Mouse (Mus musculus) E14TG2a.4 (cell line): Measurements from ENCODE around the gene Myo18a.

Experiments used
- H3K27me3 ChIP-seq: 2 replicates; pipeline ENCODE4 v1.6.1; 2014; ENCODE audit warnings: low read length, control low read depth; ENCODE audit not compliant: insufficient read depth
- H3K36me3 ChIP-seq: 2 replicates; pipeline ENCODE4 v1.6.1; 2014; ENCODE audit warnings: low read length, control low read depth; ENCODE audit not compliant: insufficient read depth
- H3K4me1 ChIP-seq: replicated peaks from 2 replicates; pipeline ENCODE4 v1.6.1; 2014; ENCODE audit warnings: low read depth, low read length, control low read depth
- H3K4me3 ChIP-seq: replicated peaks from 2 replicates; pipeline ENCODE4 v1.5.1; 2014; ENCODE audit warnings: mild to moderate bottlenecking, low read length
- H3K9me3 ChIP-seq: 2 replicates; pipeline ENCODE4 v1.6.1; 2014; ENCODE audit warnings: low read length, control low read depth
- CTCF ChIP-seq: conservative IDR thresholded peaks from 2 replicates; pipeline ENCODE4 v1.5.1; 2014; ENCODE audit warnings: low read length
- NANOG ChIP-seq: IDR thresholded peaks from 2 replicates; pipeline ENCODE4 v1.6.1; 2014; ENCODE audit warnings: borderline replicate concordance, low read length, mixed read lengths
- POU5F1 ChIP-seq: IDR thresholded peaks from 2 replicates; pipeline ENCODE4 v1.6.1; 2014; ENCODE audit warnings: low read length, borderline replicate concordance

The Myo18a gene

DNA sequence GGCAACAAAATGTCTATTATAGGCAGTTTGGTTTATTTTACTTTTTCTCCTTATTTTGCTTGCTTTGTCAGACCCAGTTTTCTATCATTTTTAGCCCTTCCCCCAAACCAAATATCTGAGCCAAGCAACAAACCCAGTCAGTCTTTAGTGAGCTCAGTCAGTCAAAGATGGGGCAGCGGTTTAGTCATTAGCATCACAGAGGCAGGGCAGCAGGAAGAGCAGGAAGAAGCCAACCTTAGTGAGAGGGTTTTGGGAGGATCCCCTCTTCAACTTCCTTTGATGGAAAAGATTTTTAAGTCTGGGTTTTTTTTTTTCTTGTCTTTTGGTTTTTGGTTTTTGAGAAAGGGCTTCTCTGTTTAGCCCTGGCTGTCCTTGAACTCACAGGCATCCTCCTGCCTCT, 141.7 kb downstream of the Myo18a start:
- H3K4me1 ChIP-seq, result peaks cover 78% of the 10 kb centered on the region
- no peaks in the 10 kb centered on the region for H3K27me3 ChIP-seq
- TF ChIP-seq CTCF (no peak), POU5F1 (peak; percentile 64; the same call in 1 of the 2 replicates)
- H3K9me3 ChIP-seq, result no peaks in the 10 kb centered on the region
- H3K4me3 ChIP-seq, result peak overlapping the region; percentile 79
- H3K36me3 ChIP-seq, result no peaks in the 10 kb centered on the region

DNA sequence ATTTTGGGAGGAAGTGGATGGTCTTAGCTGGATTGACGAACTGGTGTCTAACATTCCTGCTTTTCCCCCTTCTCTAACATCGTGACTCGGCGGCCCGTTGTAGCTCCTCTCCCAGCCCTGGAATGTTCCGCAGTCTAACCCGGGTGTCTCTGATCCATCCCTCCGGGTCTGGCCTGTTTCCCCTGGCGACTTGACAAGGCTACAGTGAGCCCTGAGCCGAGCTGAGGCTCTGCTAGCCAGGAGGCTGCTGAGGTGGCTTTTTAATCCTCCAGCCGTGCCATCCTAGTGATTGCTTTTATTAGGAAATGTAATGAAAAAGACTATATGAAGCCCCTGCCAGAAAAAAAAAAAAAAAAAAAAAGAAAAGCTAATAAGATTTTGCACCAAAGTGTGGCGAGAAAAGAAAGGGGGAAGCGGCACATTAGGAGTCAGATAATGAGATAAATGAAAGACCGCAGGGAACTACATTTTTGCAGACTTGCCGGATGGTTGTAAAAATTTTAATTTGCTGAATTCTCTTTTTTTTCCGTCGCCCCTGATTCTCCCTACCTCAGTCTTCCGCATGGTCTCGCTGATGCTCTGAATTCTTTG, 143.1 kb downstream of the Myo18a start:
- Histone ChIP-seq H3K27me3 (no peaks in the 10 kb centered on the region), H3K4me3 (peak overlapping the region; percentile 79), H3K9me3 (no peaks in the 10 kb centered on the region), H3K36me3 (no peaks in the 10 kb centered on the region), H3K4me1 (peaks cover 71% of the 10 kb centered on the region)
- no peak for TF ChIP-seq NANOG
- no peak for TF ChIP-seq CTCF
- no peak for TF ChIP-seq POU5F1

DNA sequence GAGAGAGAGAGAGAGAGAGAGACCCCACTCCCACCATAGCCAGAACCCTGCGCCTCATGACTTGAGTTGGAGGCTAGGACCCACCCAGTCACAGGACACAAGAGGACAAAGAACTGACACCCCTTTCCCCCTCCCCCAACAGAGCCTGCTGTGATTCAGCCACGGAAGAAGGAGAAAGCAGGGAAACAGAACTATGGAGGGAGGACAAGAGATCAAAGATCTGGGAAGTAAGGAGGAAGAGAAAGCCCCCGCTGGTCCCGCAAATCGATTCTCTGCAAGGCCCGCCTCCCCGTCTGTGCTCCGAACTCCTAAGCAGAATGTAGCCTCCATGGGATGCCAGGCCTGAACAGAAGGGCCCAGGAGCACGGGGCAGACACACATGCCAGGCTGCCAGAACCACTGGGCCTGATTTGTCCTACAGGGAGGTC, 143.7 kb downstream of the Myo18a start:
- no peak for TF ChIP-seq POU5F1
- TF ChIP-seq CTCF, result no peak
- TF ChIP-seq NANOG, result no peak
- peak overlapping the region; percentile 79 for H3K4me3 ChIP-seq
- peaks cover 65% of the 10 kb centered on the region for H3K4me1 ChIP-seq
- H3K9me3 ChIP-seq, result no peaks in the 10 kb centered on the region
- H3K27me3 ChIP-seq, result no peaks in the 10 kb centered on the region
- no peaks in the 10 kb centered on the region for H3K36me3 ChIP-seq

DNA sequence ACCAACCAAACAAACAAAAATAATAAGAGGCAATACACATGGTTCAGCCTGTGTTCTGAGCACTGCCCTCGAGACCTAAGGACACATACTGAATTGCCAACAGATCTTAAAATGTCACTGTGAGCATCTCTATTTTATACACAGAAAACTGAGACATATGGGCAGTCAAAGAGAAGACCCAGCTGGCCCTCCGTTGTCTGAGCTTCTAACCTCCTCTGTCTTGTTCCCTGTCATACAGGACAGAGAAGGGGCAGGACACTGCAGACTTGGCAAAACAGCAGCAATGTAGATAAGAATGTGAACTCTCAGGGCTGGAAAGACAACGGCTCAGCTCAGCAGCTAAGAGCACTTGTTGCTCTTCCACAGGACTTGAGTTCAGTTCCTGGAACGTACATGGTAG, 145.4 kb downstream of the Myo18a start:
- H3K4me3 ChIP-seq, result no peak overlapping the region
- TF ChIP-seq NANOG (no peak), CTCF (no peak), POU5F1 (no peak)
- H3K27me3 ChIP-seq, result no peaks in the 10 kb centered on the region
- no peaks in the 10 kb centered on the region for H3K36me3 ChIP-seq
- H3K9me3 ChIP-seq, result no peaks in the 10 kb centered on the region
- peaks cover 65% of the 10 kb centered on the region for H3K4me1 ChIP-seq

DNA sequence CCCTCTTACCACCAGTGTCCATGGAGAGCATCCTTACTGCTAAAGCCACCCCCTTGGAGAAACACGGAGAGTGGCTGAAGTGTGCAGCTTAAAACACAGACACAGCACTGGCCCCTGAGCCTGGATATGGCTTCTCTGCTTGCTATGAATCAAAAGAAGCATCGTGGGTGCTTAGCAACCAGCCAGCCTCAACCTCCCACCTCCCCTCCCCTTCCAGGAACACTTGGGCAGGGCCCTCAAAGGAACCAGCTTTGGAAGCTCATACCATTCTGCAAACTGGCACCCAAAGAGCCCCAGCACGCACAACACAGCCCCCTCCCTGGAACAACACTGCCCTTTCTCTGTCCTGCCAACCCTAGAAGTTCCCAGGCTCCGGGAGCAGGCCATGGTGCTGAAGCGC, 146.3 kb downstream of the Myo18a start:
- H3K9me3 ChIP-seq, result no peaks in the 10 kb centered on the region
- peaks cover 6% of the 10 kb centered on the region; the same call in 1 of the 2 replicates for H3K27me3 ChIP-seq
- H3K36me3 ChIP-seq, result no peaks in the 10 kb centered on the region
- no peak overlapping the region for H3K4me3 ChIP-seq
- peaks cover 65% of the 10 kb centered on the region for H3K4me1 ChIP-seq
- no peak for TF ChIP-seq NANOG
- TF ChIP-seq CTCF, result no peak
- no peak for TF ChIP-seq POU5F1

DNA sequence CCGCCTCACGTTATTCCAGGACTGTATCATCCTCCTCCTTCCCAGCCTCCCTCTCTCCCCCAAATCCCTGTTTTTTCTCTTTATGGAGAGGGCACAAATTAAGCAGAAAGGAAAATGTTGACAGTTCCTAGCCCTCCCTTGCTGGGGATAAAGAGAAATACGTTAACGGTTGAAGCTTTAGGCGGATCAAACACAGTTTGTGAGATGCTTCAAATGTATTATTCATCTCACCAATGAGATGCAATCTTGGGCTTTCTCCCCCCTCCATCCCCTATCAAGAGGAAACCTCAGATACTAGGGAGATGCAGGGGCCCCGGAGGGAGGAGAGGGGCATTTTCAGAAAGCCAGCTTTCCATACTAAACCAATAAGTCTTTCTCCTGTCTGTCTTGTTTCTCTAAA, 146.7 kb downstream of the Myo18a start:
- no peak for TF ChIP-seq POU5F1
- TF ChIP-seq CTCF, result no peak
- no peak for TF ChIP-seq NANOG
- H3K9me3 ChIP-seq, result no peaks in the 10 kb centered on the region
- no peaks in the 10 kb centered on the region for H3K36me3 ChIP-seq
- H3K27me3 ChIP-seq, result peaks cover 6% of the 10 kb centered on the region; the same call in 1 of the 2 replicates
- no peak overlapping the region for H3K4me3 ChIP-seq
- peaks cover 64% of the 10 kb centered on the region for H3K4me1 ChIP-seq

DNA sequence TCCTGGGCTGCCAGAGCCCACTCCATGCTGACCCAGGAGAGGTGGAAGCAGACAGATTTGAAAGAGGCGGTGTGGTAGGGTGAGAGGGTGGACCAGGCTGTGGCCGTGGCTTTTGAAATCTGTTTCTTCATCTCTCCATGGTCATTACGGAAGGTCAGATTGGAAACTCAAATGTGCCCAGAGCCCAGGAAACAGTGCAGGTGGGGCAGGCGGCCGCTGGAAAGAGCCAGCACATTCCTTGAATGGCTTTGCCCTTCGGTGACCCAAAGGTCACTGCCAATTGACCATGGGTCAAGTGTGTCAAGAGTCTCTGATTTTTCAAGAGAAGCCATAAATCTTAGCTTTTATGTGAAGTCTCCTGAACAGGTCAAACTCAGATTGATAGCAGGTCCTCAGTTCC, 150.5 kb downstream of the Myo18a start:
- Histone ChIP-seq H3K4me3 (peak overlapping the region; percentile 18; the same call in 1 of the 2 replicates), H3K27me3 (peaks cover 6% of the 10 kb centered on the region; the same call in 1 of the 2 replicates), H3K4me1 (peaks cover 77% of the 10 kb centered on the region), H3K9me3 (no peaks in the 10 kb centered on the region), H3K36me3 (no peaks in the 10 kb centered on the region)
- TF ChIP-seq NANOG (no peak), CTCF (no peak), POU5F1 (no peak)

DNA sequence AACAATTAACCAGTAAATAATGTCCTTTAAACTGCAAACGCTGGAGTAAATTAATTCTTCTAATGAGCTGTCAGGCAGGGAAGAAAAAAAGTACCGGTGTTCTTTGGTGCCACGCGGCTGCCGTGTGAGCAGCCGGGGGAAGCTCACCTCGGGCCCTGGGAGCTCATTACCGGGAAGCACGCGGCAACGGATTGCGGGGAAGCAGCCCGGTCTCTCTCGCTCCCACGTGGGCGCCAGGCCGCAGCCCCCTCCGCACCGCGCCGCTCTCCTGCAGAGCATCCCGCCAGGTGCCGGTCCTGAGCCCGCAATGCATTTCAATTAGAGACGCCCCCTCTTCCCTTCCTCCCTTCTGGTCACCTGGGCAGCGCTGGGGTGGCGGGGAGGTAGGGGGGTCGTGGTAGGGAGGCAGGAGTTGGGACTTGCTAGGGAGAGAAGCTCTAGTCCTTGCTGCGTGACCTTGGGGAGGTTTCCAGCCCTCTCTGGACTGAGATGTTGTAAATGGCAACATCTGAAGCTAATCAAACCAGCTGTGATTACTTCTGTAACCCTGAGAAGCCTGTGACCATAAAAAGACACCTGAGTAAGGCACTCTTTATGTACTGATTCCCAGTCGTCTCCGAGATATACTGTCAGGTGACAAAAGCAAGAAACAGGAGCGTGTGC, 151.7 kb downstream of the Myo18a start:
- no peak for TF ChIP-seq NANOG
- no peak for TF ChIP-seq POU5F1
- no peak for TF ChIP-seq CTCF
- Histone ChIP-seq H3K9me3 (no peaks in the 10 kb centered on the region), H3K4me3 (peak overlapping the region; percentile 70)

More for the DNA sequence above, 151.7 kb downstream of the Myo18a start:
- peaks cover 12% of the 10 kb centered on the region for H3K27me3 ChIP-seq
- no peaks in the 10 kb centered on the region for H3K36me3 ChIP-seq
- peaks cover 69% of the 10 kb centered on the region for H3K4me1 ChIP-seq
